Mouse (Mus musculus): ENCODE measurements around the gene Lin54. TPM values are rescaled to one million over a fixed set of nuclear protein-coding genes. Genes with fewer than 3 reads are reported as not detected.

The Lin54 gene
- total and polyA plus RNA-seq, 3 experiments = 11.8 to 14.1 (median 12.9) TPM

DNA sequence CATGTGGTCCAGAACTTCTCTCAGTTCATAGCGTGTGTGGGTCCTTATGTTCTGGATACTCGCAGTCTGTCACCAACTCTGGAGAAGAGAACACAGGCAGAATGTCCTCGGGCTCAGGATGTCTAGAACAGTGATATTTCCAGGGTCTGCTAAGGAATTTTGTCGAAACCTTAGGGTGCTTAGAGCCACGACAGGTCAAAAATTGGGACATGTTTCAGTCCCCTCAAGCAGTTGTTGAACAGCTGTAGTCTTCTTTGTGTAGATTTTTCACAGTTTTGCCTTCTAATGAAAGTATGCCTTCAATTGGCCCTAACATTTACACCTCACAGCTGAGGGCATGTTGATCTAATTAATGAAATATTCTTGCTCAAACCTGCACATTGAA, 18.6 kb upstream of the Lin54 start:
- Histone ChIP-seq H3K4me2 (ENCODE audit: insufficient read depth, low read depth, poor library complexity, severe bottlenecking) (peak overlapping the region; percentile 94), H3K36me3 (replicated peaks in 1 of 2; ENCODE audit: control insufficient read depth in 1 of 2, insufficient read depth in 1 of 2, low read length in 1 of 2) (peaks cover 0 to 15% of the 10 kb centered on the region in 2 experiments), H3K4me1 (ENCODE audit: control insufficient read depth in 1 of 2, insufficient read depth in 2 of 2) (peaks cover 4 to 51% of the 10 kb centered on the region in 2 experiments; a peak in 2 of 4 replicates), H3K9me3 (replicated peaks; ENCODE audit: low read length) (no peaks in the 10 kb centered on the region), H3K27ac (ENCODE audit: insufficient read depth, low read depth) (no peak overlapping the region), H3K4me3 (replicated peaks in 1 of 3; ENCODE audit: low read depth in 2 of 3, low read length in 2 of 3, poor library complexity in 1 of 3) (peak overlapping the region; percentile 64 to 83 (median 81)), H3K79me2 (replicated peaks; ENCODE audit: control insufficient read depth, extremely low read depth, insufficient read depth, poor library complexity, severe bottlenecking) (peaks cover 52% of the 10 kb centered on the region), H3K9ac (ENCODE audit: insufficient read depth, low read depth) (peak overlapping the region; percentile 60), H3K27me3 (replicated peaks) (no peaks in the 10 kb centered on the region)
- in situ Hi-C loops (cut with MboI; ENCODE audit: low pct_ligation_motif_present, low pct_unique_long_range_greater_than_20kb, low sequenced_read_pairs) = no loop called here
- dilution Hi-C loops (cut with MboI; ENCODE audit: extremely low pct_ligation_motif_present, extremely low pct_unique_long_range_greater_than_20kb, low sequenced_read_pairs) = no loop called here
- no peak for DNase-seq (ENCODE audit: extremely low read depth)
- TF ChIP-seq CHD1 (IDR thresholded peaks at IDR 0.05; ENCODE audit: low read depth, low read length) (0 out of 2 replicates have a peak, but pooled peaks have one; percentile 61), PAX5 (IDR thresholded peaks at IDR 0.05; ENCODE audit: low read length) (no peak)

DNA sequence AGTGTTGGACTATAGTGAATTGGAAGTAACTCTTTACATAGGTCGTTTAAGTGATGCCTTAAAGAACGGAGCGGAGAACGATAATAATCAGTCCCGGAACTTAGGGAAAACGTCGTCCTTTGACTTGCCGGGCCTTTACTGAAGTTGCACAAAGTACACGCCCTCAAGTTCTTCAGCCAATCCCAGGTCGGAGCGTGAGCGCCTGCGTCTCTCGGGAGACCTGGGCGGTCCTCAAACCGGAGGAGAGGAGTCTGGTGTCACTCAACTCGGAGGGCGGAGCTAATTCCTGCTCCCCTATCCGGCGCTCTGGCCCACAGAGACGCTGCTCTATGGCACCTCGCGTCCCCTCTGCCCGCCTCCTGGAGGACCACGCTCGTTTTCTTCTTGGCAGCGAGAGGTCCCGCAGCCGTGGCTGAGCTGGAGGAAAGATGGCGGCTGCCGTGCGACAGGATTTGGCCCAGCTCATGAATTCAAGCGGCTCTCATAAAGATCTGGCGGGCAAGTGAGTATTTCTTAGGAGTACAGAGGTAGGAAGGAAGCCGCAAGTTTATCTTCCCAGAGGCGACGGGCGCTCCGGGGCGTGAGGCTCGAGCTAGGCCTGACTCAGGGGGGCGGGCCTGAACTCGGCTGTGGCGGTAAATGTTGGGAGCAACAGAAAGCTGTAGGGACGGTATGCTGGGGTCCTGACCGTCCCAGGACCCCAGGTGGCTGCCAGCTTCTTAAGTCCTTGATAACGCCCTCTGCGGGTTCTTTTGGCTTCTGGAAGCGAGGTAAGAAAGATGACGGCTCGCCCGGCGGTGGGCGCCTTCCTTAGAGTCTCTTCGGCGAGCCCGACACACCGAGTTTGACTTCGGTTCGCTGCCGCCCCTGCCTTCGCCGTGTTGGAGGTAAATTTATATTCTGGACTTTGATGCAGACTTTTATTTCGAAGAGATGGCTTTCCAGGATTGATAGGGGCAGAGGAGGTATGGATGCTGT, 17.9 kb upstream of the Lin54 start, which contains the start of gene Cops4:
Gene Cops4, plus strand, starts transcription at position 261 of the 978 bp plus-strand sequence.
- H3K27ac ChIP-seq (ENCODE audit: insufficient read depth, low read depth) = peak within 1 kb of the TSS; percentile 50; the same call in 1 of the 2 replicates
- peak within 1 kb of the TSS; percentile 99 for H3K4me2 ChIP-seq (ENCODE audit: insufficient read depth, low read depth, poor library complexity, severe bottlenecking)
- DNase-seq (ENCODE audit: extremely low read depth) = peak; percentile 100
- peak within 1 kb of the TSS; percentile 79 for H3K9ac ChIP-seq (ENCODE audit: insufficient read depth, low read depth)
- dilution Hi-C loops (cut with MboI; ENCODE audit: extremely low pct_ligation_motif_present, extremely low pct_unique_long_range_greater_than_20kb, low sequenced_read_pairs) (no loop called here), in situ Hi-C loops (cut with MboI; ENCODE audit: low pct_ligation_motif_present, low pct_unique_long_range_greater_than_20kb, low sequenced_read_pairs) (no loop called here)
- H3K27me3 ChIP-seq (replicated peaks) = no peaks in the 10 kb centered on the region
- peak within 1 kb of the TSS; percentile 64 to 83 (median 81) for H3K4me3 ChIP-seq (replicated peaks in 1 of 3; ENCODE audit: low read depth in 2 of 3, low read length in 2 of 3, poor library complexity in 1 of 3)
- peaks cover 7 to 51% of the 10 kb centered on the region in 2 experiments; a peak in 3 of 4 replicates for H3K4me1 ChIP-seq (ENCODE audit: control insufficient read depth in 1 of 2, insufficient read depth in 2 of 2)
- H3K9me3 ChIP-seq (replicated peaks; ENCODE audit: low read length) = no peaks in the 10 kb centered on the region
- H3K79me2 ChIP-seq (replicated peaks; ENCODE audit: control insufficient read depth, extremely low read depth, insufficient read depth, poor library complexity, severe bottlenecking) = peaks cover 45% of the 10 kb centered on the region
- H3K36me3 ChIP-seq (replicated peaks in 1 of 2; ENCODE audit: control insufficient read depth in 1 of 2, insufficient read depth in 1 of 2, low read length in 1 of 2) = peaks cover 0 to 12% of the 10 kb centered on the region in 2 experiments
- TF ChIP-seq MEF2A (IDR thresholded peaks at IDR 0.05; ENCODE audit: borderline replicate concordance, low read depth, low read length) (peak; percentile 88), EP300 (IDR thresholded peaks at IDR 0.05; ENCODE audit: low read length) (0 out of 2 replicates have a peak, but pooled peaks have one; percentile 24), USF1 (IDR thresholded peaks at IDR 0.05; ENCODE audit: low read depth, low read length) (no peak), CTCF (conservative IDR thresholded peaks at IDR 0.05 in 1 of 2, IDR thresholded peaks at IDR 0.05 in 1 of 2; ENCODE audit: low read depth in 2 of 2, low read length in 2 of 2) (no peak), JUN (IDR thresholded peaks at IDR 0.05; ENCODE audit: insufficient read depth, low read depth, low read length) (0 out of 2 replicates have a peak, but pooled peaks have one; percentile 5), MAZ (IDR thresholded peaks at IDR 0.05; ENCODE audit: low read depth, low read length) (0 out of 2 replicates have a peak, but pooled peaks have one; percentile 60), NRF1 (IDR thresholded peaks at IDR 0.05; ENCODE audit: low read depth, low read length) (peak; percentile 77), GABPA (IDR thresholded peaks at IDR 0.05; ENCODE audit: insufficient replicate concordance, low read depth, low read length) (peak; percentile 92), ZC3H11A (IDR thresholded peaks at IDR 0.05; ENCODE audit: low read depth, low read length) (no peak), TBP (conservative IDR thresholded peaks at IDR 0.05; ENCODE audit: low read depth, low read length) (peak; percentile 96), MAX (IDR thresholded peaks at IDR 0.05; ENCODE audit: low read length) (peak; percentile 74; the same call in 1 of the 2 replicates), TCF12 (IDR thresholded peaks at IDR 0.05; ENCODE audit: low read depth, low read length) (peak; percentile 97), RAD21 (IDR thresholded peaks at IDR 0.05; ENCODE audit: low read depth, low read length) (no peak), RCOR1 (conservative IDR thresholded peaks at IDR 0.05; ENCODE audit: low read depth, low read length) (no peak; the same call in 1 of the 2 replicates), NELFE (IDR thresholded peaks at IDR 0.05; ENCODE audit: low read depth, low read length) (peak; percentile 87), CHD1 (IDR thresholded peaks at IDR 0.05; ENCODE audit: low read depth, low read length) (no peak), POLR2AphosphoS2 (IDR thresholded peaks at IDR 0.05; ENCODE audit: low read depth, low read length) (peak; percentile 59; the same call in 1 of the 2 replicates), ZNF384 (IDR thresholded peaks at IDR 0.05; ENCODE audit: low read depth, low read length) (0 out of 2 replicates have a peak, but pooled peaks have one; percentile 6), IRF4 (IDR thresholded peaks at IDR 0.05; ENCODE audit: low read depth, low read length) (peak; percentile 71; the same call in 1 of the 2 replicates), CHD2 (IDR thresholded peaks at IDR 0.05; ENCODE audit: low read length) (peak; percentile 91), MAFK (IDR thresholded peaks at IDR 0.05; ENCODE audit: insufficient replicate concordance, low read length) (0 out of 2 replicates have a peak, but pooled peaks have one; percentile 35), BHLHE40 (IDR thresholded peaks at IDR 0.05; ENCODE audit: low read depth, low read length) (peak; percentile 52; the same call in 1 of the 2 replicates), ZMIZ1 (IDR thresholded peaks at IDR 0.05; ENCODE audit: low read depth, low read length) (peak; percentile 80), SMC3 (IDR thresholded peaks at IDR 0.05; ENCODE audit: low read depth, low read length) (peak; percentile 8; the same call in 1 of the 2 replicates), UBTF (IDR thresholded peaks at IDR 0.05; ENCODE audit: low read depth, low read length) (no peak), ETS1 (conservative IDR thresholded peaks at IDR 0.05; ENCODE audit: low read depth, low read length) (no peak; the same call in 1 of the 2 replicates), ZKSCAN1 (IDR thresholded peaks at IDR 0.05; ENCODE audit: borderline replicate concordance, low read depth, low read length) (no peak)

Data from CH12.LX (cell line).